Mouse (Mus musculus): Measurements from ENCODE around the gene Lrrc17. TPM values are rescaled to one million over a fixed set of nuclear protein-coding genes. Genes with fewer than 3 reads are reported as not detected.

The Lrrc17 gene
- under 1 TPM; 0.33 to 0.44 TPM for total RNA-seq (2021)

- DNase-seq (ENCODE audit: extremely low spot score in 1 of 2, low spot score in 1 of 2) = no peak
These were observed at the start of gene Lrrc17 for GRCm38 (mm10) chr5:21543409-21544201. Lrrc17 (plus strand) TSS chr5:21543559.

GRCm38 (mm10) chr5:21494781-21495180 is 48.6 kb upstream of the Lrrc17 start:
- DNase-seq (ENCODE audit: extremely low spot score in 1 of 2, low spot score in 1 of 2) = no peak

- no peak for DNase-seq (ENCODE audit: extremely low spot score in 1 of 2, low spot score in 1 of 2)
These were observed 47.0 kb upstream of the Lrrc17 start for GRCm38 (mm10) chr5:21496321-21496720.

DNA sequence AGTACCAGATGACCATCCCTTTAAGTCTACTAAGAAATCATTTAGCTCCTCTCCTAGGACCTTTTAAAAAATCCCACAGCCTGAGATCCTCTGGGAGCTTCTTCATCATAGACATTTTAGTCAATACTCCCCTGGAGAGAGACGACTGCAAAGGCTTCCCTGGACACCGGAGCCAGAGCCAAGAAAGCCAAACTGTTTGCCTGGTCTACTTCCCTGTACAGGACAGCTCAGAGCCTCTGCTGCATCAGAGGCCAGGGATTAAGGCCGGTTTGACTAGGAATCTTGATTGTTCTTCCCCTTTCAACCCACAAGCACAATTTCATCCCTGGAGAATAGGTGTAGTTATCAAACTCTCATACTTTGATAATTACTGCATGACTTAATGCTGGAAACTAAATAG is 46.5 kb upstream of the Lrrc17 start:
- no peak for DNase-seq (ENCODE audit: extremely low spot score in 1 of 2, low spot score in 1 of 2)

DNA sequence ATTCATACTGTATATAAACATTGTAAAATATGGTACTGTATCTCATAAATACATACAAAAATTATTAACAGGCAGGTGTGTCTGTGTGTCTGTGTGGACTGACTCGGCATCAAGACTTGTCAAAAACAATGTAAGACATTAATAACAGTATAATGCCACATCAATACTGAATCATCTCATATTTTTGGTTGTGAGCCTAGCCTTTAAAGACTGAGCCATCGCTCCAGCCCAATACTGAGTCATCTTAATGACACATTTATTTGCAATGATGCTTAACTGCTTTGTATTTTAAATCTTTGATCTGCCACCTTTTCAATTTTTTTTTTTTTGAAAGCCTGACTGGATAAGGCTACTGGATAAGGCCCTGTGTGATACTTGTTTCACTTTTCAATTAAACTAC is 44.9 kb upstream of the Lrrc17 start:
- no peak for DNase-seq (ENCODE audit: extremely low spot score in 1 of 2, low spot score in 1 of 2)

- DNase-seq (ENCODE audit: extremely low spot score in 1 of 2, low spot score in 1 of 2) = no peak
These were observed 44.4 kb upstream of the Lrrc17 start for GRCm38 (mm10) chr5:21498925-21499324.

DNA sequence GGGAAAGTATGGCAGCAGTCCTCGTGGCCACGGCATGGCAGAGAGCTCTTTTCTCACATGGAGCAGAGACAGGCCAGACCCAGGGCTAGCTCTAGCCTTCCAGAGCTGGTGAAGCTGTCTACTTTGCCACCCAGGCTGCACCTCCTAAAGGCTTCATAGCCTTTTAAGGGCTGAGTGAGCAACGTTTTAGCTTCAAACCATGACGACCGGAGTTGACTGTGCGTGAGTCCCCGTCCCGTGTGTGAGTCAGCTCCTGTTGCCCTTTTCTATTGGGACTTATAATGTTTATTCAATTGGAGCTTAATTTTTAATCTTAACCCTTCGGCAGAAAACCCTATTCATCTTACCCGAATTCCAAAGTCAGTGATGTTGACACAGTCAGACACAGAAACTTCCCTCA is 43.2 kb upstream of the Lrrc17 start:
- DNase-seq (ENCODE audit: extremely low spot score in 1 of 2, low spot score in 1 of 2) = no peak

DNA sequence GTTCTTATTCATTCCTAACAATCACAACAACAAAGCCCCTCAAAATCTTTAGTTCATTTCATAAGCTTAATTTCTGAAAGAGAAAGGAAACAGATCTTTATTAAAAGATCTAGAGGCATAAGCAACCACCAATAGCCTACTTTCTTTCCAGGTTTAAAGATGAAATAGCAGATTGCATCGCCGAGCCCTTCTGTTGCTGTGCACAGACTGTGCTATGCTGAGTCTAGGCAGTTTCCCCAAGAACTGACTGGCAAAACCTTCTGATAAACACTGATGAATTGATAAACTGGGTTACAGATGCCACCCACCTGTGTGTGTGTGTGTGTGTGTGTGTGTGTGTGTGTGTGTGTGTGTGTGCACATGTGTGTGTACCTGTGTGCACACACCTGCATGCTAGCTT is 42.4 kb upstream of the Lrrc17 start:
- DNase-seq (ENCODE audit: extremely low spot score in 1 of 2, low spot score in 1 of 2) = no peak

DNA sequence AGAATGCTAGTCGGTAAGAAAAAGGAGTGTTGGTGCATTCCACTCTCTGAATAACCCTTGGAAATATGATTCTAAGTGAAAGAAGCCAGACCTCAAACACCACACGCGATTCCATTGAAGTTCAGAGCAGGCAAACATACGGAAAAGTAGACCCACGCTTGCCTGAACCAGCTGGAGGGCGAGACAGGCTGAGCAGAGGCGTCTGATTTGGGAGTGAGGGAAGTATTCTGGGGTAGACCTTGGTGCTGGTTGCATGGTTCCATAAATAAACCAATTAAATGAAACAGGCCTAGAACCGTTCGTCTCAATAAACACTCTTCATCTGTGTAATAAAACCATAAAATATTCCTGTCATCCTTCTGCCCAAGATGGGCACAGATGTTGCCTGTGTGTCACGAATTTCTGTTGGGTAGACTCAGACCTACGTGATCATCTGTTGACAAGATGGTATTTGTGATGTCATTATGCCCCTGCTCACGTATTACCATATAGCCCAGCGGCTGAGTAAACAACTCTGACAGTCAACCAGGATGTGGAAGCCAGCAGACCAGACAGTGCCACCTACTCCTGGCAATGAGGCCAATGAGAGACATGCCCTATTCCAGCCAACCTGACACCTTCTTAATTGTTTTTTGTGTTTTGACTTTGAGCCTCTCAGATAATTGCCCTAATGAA is 40.3 kb upstream of the Lrrc17 start:
- no peak for DNase-seq (ENCODE audit: extremely low spot score in 1 of 2, low spot score in 1 of 2)

GRCm38 (mm10) chr5:21505159-21505558 is 38.2 kb upstream of the Lrrc17 start:
- DNase-seq (ENCODE audit: extremely low spot score in 1 of 2, low spot score in 1 of 2) = no peak

GRCm38 (mm10) chr5:21506887-21507286 is 36.5 kb upstream of the Lrrc17 start:
- no peak for DNase-seq (ENCODE audit: extremely low spot score in 1 of 2, low spot score in 1 of 2)

GRCm38 (mm10) chr5:21509801-21510200 is 33.6 kb upstream of the Lrrc17 start:
- DNase-seq (ENCODE audit: extremely low spot score in 1 of 2, low spot score in 1 of 2) = no peak

DNA sequence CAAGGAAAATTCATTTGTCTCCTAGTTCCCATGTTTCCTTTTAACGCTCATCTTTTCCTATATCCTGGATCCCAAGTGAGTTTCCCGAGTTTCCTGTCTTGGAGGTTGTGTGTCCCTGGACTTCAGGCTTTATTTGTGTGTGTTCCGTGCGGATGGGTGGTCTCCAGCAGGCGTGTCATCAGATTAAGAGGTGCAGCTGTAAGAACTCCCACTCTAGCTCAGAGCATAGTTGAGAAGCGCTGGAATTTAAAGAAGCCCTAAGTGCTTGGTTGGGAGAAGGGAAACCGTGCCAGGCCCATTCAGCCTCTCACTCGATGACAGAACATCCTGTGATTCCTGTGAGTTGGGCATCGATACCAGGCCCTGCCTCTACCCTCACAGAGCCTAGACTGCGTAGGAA is 30.0 kb upstream of the Lrrc17 start:
- DNase-seq (ENCODE audit: extremely low spot score in 1 of 2, low spot score in 1 of 2) = no peak

GRCm38 (mm10) chr5:21517562-21517961 is 25.8 kb upstream of the Lrrc17 start:
- no peak for DNase-seq (ENCODE audit: extremely low spot score in 1 of 2, low spot score in 1 of 2)

- DNase-seq (ENCODE audit: extremely low spot score in 1 of 2, low spot score in 1 of 2) = no peak
These were observed 25.2 kb upstream of the Lrrc17 start for GRCm38 (mm10) chr5:21518207-21518606.

DNA sequence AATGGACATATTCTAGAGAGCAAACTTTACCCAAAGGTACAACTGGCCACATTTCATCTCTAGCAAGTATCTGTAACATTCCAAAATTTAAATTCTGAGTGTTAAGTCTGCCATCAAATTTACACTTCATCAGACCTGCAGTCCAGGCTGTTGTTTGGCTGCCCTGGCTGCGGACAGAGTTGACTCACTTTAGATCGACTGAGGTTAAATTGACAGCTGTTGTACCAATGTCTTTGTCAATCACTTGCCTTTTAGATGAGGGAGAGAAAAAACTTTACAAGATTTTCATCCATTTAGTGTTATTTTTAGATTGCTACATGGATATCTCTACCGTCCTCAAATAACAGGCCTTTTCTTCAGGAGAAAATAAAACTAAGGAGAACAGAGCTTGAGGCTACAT is 24.2 kb upstream of the Lrrc17 start:
- no peak for DNase-seq (ENCODE audit: extremely low spot score in 1 of 2, low spot score in 1 of 2)

DNA sequence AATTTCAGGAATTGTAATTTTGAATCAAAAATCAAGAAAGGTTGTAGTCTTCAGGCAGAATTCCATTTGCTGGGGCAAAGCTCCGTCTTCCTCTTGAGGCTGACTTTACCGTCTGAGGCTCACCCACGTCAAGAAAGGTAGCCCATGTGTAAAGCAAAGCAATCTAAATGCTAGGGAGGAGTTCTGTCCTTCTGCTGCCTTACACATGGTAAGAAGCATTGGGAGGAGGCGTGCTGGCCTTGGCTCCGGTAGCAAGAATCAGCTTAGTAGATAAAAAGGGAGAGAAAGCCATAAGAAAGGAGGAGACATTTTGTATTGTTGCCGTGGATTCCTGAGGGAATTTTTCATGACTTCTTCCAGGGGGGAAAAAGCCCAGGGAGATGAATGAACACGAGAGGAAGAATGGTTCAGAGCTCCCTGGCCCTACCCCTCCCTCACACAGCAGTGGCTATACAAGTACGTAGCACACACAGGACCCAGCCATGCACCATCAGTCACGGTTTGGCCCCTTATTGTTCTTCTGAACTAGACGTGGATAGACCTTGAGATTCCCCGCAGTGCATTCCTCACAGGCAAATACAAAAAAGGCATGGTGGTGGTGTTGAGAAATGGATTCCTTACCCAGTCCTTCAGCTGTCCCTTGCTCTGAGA is 16.4 kb upstream of the Lrrc17 start:
- DNase-seq (ENCODE audit: extremely low spot score in 1 of 2, low spot score in 1 of 2) = no peak

DNA sequence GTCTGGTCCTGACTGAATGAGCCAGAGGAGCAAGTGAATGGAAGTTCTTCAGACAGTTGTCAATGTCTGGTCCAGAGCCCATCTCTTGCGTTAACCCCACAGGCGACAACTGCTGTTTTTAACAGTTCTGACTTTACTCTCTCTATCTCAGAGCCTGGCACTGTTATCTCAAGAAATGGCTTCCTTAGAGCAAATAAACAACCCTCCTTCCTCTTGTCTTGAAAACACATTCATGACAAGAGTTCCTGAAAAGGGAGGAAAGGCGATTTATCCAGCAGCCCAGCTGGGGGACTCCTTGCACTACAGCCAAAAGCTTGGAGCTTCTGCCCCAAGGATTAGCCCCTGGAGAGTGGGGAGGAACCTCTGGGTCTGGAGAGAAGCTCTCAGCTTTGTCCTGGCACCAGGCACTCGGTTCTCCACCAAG is 15.9 kb upstream of the Lrrc17 start:
- DNase-seq (ENCODE audit: extremely low spot score in 1 of 2, low spot score in 1 of 2) = no peak

- no peak for DNase-seq (ENCODE audit: extremely low spot score in 1 of 2, low spot score in 1 of 2)
These were observed 15.1 kb upstream of the Lrrc17 start for GRCm38 (mm10) chr5:21528068-21528842.

DNA sequence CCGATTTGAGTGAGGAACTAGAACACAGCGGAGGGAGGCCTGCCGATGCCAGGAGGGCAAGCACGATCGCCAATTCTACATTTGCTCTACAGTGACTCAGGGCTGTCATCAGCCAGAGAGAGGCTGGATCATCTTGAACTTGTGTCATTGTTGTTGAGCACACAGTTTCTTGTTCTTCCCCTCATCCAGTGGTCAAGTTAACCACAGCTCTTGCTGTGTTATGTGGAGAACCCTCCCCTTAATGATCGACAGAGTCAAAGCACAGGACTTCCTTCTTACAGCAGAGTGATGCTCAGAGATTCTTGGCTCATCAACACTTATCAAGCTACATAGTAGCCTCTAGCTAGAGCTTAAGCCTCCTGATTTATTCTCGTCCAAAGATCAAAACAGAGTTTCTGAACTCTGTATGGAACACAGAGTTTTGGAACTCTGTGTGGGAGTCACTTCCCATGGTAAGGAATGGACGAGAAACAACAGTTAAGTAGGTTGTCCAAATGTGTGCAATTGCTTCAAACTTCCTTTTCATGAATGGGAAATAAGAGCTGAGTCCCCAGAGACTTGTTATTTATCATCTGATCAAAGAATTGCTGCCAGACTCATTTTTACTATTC is 14.1 kb upstream of the Lrrc17 start:
- no peak for DNase-seq (ENCODE audit: extremely low spot score in 1 of 2, low spot score in 1 of 2)
